Mouse (Mus musculus): ENCODE measurements around the gene Man1c1.

The Man1c1 gene

DNA sequence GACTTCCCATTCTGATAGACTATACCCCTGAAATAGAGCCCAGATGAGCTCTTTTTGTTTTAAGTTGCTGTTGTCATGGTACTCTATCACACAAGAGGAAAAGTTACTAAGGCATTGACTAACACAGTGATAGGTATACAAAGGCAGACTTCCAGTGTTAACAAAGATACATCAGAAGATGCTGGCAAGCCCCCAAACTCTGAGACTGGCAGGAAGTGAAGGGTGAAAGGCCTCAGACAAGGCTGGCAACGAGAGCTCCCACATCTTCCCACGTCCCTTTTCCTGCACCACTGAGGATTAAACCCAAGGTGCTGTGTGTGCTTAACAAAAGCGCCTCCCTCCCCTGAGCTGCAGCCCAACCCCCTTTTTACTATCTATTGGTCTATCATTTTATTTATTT, 19.2 kb upstream of the Man1c1 start:
- peak in 1 of 2 experiments; percentile 34 for DNase-seq

DNA sequence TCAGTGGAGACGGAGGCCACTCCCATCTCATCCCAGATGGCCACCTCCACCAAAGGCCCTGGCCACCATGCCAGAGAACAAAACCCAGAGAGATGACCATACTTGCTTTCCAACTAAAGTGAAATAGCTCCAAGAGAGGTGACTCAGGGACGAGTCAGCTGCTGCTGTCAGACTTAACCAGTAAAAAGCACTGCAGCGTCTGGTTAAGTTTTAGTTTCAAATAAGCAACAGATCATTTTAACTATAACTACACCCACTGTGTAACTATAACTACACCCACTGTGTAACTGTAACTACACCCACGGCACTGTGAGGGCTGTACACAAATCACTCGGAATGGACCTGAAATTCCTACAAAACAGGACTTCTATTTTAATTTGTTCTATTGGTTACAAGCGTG, 17.0 kb upstream of the Man1c1 start:
- DNase-seq: no peak

DNA sequence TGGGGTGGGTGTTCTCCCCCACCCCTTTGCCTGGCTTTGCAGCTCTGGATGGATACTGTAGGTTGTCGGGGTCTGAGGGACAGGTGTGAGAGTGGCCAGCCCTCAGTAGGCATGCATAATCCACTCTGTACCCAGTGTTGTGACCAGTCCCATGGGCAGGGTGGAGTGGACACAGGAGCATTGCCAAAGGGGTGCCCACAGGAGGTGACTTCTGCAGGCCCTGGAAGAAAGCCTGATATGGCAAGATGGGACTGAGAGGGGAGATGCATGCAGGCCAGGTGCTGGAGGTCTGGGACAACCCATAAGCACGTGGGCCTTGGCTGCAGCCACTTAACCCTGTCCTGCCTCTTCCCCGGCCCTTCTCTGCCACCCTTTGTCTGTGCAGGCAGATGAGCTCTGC, 16.3 kb upstream of the Man1c1 start:
- no peak for DNase-seq

DNA sequence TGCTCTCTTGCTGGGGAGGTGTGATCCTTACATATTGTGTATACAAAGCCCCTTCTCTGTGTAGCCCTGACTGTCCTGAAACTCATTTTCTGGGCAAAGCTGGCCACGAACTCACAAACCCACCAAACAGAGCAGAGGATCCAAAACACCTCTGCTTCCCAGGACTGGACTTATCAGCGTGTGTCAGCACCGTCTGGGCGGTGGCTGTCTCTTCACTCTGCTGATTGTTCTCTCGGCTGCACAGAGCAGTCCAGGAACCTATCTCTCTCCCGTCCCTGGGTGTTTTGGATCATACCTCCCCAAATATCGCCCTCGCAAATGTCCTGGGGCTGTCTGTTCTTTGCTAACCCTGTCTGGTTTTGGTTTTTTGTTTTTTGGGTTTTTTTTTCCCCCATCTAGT, 15.4 kb upstream of the Man1c1 start:
- no peak for DNase-seq

DNA sequence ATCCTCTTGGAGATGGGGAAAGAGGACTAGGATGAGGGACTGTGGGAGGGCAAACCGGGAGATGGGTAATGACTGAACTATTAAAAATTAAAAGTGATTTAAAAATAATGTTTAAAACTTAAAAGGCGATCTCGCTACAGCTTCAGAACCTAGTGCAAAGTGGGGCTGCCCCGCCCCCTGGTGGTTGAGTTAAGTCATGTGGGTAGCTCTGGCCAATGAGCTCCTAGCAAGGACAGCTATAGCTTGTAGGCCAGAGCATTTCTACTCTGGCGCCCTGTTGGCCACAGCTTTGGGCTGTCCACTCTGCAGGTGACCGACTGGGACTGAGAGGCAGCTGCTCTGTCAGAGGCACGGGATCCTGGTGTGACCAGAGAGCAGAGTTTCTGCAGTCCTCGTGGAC, 9.8 kb upstream of the Man1c1 start:
- DNase-seq: peak; percentile 85 to 93

DNA sequence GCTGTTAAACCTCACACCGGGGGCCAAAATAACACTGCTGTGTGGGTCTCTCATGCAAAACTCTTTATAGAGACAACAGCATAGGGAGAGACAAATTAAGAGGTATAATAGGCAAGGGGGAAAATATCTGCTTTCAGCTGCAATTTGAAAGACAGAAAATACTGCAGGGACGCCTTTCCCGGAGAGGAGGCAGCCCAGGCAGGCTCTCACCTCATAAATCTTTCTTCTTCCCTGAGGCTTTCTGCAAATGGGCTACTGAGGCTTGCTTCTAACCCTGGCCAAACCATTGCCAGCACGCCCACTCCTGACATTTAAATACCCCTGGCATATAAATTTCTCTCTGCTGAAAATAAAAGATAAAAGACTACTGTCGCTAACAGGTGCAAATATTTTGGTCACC, 1.2 kb upstream of the Man1c1 start:
- DNase-seq: no peak

DNA sequence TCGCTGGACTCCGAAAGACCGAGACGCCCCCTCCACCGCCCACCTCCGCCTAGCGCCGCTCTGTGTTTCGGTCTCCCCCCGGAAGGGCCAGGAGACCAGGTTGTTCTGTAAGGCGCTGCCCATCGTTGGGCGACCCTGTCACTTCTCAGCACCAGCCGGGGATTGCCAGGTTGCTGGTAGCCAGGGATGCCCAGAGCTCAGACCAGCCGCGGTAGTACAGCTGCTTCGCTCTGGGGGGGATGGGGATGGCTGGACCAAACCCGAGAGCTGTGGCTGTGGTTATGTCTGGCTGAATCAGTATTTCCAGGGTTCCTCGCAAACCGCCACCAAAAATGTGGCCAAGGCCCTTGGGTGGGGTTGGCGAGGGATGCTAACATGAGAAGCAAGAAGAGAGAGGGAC, 500 bp upstream of the Man1c1 start:
- no peak for DNase-seq

DNA sequence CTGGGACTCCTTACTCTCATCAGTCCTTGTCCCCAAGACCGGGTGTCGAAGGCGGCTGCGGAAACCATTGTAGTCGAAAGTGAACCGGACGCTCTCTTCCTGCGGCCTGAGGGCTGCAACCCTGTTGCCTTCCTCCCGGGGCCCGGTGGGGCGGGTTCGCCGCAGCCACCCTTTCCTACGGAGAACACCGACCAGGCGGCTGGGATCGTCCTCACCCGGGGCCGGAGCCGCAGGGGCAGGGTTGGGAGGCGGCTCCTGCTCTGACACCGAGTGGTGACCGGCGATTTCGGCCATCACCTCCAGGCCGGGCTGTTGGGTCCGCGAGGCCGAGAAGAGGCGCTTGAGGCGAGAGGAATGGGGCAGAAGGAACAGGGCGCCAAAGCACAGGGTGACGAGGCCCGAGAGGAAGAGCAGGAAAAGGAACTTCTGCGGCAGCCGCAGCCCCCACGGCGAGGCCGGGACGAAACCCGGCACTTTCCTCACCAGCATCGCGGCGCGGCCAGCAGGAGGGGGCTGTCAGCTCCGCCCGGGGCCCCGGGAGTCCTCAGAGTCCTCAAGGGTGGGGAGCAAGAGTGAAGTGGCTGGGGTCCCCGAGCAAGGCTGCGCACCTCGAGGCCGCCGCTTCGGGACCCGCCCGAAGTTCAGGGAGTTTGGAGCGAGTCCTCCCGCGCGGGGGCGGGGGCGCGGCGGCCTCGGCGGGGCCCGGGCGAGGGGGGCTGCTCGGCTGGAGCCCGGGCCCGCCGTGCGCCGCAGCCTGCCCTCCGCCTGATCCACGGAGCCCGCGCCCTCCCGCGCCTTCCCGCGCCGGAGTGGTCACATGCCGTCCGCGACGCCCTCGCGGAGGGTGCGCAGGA, 882 bp downstream of the Man1c1 start:
- peak; percentile 46 to 69 for DNase-seq

DNA sequence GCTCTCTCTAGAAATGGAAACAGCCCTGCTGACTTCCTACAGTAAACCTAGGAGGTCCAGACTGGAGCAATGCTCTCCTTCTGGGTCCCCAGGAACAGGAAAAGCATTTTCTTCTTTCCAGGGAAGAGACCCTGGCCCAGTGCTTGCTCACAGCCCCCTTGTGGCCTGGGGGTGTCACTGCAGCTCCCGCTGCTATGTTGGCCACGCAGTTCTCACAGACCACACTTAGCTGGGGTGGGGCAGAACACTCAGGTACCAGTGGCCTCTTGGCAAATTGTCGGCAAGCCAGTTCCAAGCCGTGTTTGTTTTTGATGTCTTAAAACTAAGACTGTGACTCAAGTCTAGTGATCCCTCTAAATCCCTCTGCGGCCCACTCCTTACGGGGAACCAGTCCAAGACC, 2.2 kb downstream of the Man1c1 start:
- peak; percentile 65 to 83 for DNase-seq

DNA sequence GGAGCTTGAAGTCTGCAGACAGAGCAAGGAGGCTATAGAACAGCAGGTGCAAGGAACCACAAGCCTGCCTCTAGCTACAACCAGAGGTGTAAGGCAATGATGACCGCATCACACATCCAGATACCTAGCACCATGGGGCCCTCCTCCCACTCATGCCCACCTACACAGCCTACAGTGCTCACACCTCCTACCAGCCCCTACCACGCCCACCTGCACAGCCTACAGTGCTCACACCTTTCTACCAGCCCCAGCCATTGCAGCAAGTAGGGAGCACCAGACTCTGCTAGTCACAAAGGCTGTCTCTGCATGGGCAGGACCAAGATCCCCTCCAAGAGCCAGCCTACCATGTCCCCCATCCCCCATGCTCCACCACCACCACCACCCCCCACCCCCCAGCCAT, 3.2 kb downstream of the Man1c1 start:
- DNase-seq: no peak

DNA sequence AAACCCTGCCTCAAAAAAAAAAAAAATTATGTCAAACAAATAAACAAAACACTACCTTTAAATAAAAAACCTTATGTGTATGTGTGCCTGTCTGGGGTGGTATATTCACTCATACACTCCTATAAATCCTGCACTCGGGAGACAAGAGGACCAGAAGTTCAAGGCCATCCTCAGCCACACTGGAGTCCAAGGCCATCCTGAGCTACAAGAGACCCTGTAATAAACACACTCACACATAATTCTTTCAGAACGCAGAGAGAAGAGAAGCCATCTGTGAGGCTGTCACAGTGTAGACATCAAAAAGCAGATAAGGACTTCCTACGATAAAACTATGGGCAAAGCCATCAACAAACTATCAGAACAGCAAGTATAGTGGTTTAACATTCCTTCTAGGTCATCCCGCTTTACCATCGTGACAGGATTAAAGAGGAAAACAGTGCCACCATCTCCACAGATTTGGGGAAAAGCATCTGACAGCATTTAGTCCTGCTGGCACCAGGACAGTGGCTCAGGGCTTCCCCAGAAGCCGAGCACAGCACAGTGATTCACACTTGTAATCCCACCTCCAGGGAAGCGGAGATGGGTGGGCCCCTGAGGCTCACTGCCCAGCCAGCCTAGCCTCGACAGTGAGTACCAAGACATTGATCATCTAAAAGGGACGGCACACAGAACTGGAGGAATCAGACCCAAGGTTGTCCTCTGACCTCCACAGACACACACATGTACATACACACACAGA, 10.7 kb downstream of the Man1c1 start:
- no peak for DNase-seq

DNA sequence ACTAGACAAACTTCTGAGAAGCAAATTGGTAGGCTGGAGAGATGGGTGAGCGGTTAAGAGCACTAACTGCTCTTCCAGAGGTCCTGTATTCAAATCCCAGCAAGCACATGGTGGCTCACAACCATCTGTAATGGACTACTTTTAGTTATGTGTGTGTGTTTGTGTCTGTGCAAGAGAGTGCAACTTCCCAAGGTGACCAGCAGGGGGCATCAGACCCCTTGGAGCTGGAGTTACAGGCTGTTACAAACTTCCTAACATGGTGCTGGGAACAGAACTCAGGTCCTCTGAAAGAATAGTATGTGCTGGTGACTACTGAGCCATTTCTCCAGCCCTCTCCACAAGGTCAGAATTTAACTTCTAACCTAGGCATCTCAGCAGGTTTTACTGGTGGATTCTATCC, 11.7 kb downstream of the Man1c1 start:
- no peak for DNase-seq

DNA sequence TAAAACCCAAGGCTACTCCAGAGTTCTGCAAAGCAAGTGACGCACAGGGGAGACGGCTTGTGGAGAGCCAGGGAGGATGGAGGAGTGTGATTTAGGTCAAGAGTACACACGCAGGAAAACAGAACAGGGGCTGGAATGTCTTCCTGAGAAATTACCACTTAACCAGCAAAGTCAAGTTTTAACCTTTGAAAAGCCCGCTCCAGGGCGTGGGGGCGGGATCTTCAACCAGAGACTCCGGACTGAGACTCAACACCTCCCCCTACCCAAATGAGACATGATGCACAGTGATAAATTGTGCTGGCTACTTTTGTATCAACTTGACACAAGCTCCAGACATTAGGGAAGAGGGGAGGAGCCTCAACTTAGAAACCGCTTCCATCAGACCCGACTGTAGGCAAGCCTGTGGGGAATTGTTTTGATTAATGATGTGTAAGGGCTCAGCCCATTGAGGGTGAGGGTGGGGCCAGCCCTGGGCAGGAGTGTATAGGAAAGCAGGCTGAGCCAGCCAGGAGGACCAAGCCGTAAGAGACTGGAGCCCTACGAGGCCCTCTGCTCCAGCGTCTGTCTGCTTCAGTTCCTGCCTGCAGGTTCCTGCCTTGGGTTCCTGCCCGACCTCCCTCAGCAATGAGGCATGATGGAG, 17.9 kb downstream of the Man1c1 start:
- DNase-seq: no peak

DNA sequence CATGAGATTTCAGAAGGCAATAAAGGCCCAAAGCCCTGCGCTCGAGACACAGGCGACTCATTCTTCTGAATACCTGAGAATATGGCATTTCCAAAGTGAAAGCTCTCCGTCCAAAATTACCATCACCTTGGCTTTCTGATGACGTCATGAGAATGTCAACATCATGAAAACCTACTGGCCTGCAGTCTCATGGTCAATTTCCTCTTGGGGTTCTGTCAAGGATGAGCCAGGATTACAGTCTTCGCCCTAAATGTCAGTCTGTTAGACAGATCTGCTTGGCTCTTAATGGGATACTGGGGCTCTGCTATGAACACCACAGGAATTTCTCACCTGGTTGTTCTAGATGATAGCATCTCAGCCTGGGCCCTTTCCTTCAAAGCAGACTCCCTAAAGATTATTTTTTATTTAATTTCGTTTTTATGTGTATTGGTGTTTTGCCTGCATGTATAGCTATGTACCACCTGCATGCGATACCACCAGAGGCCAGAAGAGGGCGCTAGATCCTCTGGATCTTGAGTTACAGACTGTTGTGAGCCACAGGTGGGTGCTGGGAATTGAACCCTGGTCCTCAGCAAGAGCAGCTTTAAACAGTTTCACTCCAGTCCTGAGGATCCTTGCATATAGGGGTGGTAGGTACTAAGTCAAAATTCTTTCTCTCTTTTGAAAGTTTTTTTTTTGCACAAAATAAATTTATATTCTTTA, 19.3 kb downstream of the Man1c1 start:
- no peak for DNase-seq

DNA sequence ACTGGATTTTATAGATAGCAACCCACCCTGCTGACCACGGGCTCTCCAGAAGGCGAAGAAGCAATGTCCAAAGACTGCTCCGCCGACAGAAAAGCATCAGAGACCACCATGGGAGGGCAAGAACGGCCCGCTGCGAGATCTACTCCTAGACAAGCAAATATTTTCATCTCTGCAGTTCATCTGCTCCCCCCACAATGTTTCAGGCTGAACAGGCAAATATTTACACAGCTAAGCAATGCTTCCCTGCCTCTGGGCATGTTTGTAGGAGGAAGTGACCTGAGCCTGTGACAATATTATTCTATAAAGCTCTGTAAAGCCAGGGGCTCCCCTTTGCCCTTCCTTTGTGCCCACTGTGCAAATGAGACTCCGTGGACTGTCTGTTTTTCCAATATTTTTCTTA, 20.2 kb downstream of the Man1c1 start:
- no peak for DNase-seq

DNA sequence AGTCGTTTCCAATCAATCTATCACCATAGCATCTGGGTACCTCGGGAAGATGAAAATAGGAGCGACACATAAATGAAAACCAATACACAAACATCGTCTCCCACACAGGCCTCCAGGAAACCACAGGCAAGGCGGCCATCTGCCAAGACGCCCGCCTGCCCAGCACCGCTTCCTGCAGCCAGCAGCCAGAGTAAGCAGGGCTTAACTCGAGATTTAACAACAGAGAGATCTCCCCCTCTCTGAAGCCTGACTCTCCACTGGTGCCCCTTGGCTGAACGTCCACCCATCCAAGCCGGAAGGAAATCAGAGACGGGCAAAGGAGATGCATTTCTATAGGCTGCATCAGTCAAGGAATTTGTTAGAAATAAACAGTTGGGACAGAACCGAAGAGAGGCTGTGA, 21.1 kb downstream of the Man1c1 start:
- DNase-seq: peak in 1 of 2 experiments; percentile 56

DNA sequence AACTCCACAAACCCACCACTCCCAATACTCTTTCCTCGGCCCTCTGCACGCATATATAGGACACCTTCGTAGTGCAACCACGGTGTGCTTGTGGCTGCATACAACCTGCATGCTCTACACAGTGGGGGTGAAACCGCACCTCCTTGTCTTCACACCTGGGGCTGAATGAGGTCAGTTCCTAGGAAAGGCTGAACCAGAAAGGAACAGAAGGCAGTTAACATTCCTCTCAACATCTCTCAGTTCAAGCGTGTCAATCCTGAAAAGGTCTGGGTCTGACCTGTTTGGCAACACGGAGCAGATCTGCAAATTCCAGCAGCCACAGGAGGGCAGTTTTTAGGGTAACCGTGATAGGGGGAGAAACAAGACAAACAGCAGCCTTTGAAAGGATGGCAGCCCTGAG, 21.7 kb downstream of the Man1c1 start:
- DNase-seq: no peak

DNA sequence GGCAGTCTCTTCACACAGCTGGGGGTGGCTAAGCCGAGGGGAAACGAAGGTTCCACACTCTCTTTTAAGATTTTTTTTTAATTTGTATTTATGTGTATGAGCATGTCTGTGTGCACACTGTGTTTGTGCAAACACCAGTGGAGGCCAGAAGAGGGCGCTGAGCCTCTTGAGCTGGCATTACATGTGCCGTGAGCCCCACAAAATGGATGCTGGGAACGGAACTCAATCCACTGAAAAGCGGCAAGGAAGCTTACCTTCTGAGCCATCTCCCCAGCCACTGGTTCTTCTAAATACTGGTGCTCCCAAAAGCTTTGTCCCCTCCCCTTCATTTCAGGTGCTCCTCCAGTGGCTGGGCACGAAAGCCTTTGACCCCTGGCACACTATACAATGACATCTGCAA, 22.3 kb downstream of the Man1c1 start:
- no peak for DNase-seq

DNA sequence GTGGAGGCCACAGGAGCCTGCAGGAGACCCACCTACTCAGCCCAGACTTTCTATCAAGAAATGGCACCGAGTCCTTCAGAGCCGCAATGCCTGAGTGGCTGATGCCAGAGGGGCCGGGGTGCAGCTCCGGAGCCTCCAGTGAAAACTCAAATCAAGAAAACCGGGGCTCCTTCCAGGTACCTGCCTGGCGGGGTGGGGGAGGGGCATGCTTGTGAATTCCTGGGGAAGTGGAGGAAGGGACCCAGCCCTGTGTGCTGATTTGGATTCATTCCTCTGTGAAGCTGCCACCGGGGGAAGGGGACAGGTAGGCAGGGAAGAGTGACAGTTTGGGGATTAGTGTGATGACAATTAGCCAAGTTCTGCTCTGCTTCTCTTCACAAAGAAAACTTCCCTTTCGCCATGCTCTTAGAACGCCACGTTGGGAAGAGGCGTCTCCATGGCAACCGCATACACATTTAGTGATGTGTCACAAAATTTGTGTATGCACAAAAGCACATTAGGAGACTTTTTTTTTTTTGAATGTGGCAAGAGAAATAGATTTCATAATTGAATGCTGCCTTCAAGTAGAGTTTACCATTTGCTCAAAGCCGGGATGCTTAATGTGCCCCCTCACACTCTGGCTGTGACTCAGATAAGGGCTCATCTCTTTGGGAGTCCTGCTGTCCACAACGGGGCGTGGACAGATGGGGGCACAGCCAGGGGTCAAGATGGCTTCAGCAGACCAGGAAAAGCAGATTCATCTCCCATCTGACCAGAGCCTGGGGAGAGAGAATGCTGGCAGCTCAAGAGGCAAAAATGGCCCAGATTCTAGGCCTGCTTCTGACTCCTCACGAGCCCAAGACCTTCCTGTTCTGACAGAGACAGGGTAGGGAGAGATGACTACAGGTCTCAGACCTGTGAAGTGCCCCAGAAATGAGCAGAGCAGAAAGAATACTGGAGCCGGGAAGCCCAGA, 26.3 kb downstream of the Man1c1 start:
- no peak for DNase-seq

DNA sequence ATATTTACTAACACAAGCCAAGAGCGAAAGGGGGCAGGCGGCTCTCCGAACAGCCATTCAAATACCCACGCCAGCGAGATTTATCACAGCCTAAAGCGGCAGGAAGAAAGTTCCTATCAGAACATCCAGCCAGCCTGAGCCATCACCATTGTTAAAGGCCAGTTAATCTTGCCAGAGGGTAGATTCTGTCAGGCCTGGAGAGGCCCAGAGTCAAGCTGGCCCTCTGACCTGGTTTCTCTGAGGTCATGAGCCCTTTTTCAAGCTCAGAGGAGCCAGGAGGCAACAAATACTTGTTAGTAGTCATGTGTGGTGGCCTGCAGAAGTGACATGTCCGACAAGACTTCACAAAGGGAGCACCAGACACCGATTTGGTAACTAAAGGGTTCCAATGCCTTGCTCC, 28.3 kb downstream of the Man1c1 start:
- DNase-seq: peak in 1 of 2 experiments; percentile 33

DNA sequence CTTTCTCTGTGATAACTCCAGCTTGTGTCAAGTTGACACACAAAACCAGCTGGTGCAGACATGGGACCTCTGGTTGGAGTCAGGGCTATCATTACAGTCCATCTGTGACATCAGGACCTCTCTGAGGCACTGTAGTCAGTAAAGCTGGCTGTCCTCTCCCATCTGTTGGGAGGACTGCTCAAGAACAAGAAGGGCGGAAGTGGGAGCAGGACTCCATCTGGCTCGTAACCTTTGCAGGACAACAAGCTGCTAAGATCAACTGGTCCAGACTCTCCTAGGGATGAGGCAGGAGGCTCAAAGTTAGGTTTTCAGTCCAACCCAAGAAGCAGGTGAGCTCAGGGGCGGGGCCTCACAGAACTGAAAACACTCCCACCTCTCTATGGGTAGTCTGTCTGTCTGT, 29.1 kb downstream of the Man1c1 start:
- peak in 1 of 2 experiments; percentile 46 for DNase-seq

DNA sequence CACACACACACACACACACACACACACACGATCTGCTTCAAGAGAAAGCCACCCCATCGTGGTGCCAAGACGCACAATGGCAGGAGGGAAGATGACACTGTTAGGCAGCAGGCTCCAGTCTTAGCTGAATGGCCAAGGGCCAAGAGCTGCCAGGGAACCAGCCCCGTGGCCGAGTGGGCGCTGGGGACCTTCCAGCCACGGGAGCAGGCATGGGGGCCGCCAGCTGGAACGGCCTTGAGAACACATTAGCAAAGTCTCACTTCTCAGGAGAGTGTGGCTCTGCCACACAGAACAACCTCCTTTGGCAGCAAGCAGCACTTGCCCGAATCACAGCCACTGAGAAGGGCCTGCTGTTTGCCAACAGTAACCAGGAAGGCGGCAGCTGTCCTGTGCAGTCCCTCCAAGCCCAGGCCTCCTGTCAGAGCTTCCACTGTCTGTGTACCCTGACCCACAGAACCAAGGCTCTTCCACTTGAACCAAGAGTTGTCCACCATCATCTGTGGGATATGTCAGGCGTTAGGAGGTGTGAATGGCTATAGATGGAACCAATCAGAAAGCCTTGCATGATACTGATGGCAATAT, 30.1 kb downstream of the Man1c1 start:
- DNase-seq: no peak
